Mouse (Mus musculus) gastrocnemius, adult 2 months (tissue): ENCODE measurements around the gene Pdgfc. TPM values are rescaled to one million over a fixed set of nuclear protein-coding genes. Genes with fewer than 3 reads are reported as not detected.
"Not testable (repeated sequence)": the region's sequence is repeated elsewhere in the genome, so short reads cannot be mapped to it uniquely, and the experiment has no call there.

ENCODE experiments used
- DNase-seq: peaks from one replicate; pipeline ENCODE4 v3.0.0; 2022
- H3K27ac ChIP-seq: fragments of 200-600 bp; 2 replicates; pipeline ENCODE4 v1.8.1; 2022; ENCODE audit warnings: mild to moderate bottlenecking
- H3K4me3 ChIP-seq: fragments of 200-600 bp; 2 replicates; pipeline ENCODE4 v1.8.1; 2022; ENCODE audit warnings: mild to moderate bottlenecking, moderate library complexity
- CTCF ChIP-seq: fragments of 200-600 bp; IDR thresholded peaks from 2 replicates; pipeline ENCODE4 v1.8.1; 2022; ENCODE audit warnings: antibody characterized with exemption, mild to moderate bottlenecking, moderate library complexity
- intact Hi-C: fragments of 180-260 bp; cut with DNase I; formaldehyde crosslinking; loops from one replicate; pipeline ENCODE4 v1.15.1; 2025
- total RNA-seq, 2 experiments: library from RNA; stranded (reverse); gene quantifications; 2 replicates each; pipeline ENCODE4 v1.2.3; 2021

Pdgfc gene
- total RNA-seq, 2 experiments from 2014 or later = 1.6 to 3.3 TPM

DNA sequence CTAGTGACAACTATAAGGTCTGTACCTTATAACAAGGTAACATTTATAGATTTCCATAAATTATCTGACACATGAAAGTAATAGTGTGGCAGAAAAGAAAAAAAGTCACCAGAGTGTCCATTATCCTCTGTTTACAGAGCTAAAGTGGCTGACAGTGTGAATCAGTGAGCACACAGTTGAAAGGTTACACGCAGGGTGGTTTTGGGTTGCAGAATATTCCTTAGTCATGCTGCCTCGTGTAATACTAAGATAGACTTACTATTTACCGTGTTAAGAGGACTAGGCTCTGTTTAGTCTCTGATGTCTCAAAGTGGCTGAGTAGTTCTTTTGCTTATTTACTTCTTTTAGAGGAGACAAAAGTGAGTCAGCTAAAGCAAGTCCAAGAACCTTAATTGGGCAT, 100.8 kb downstream of the Pdgfc start:
- Histone ChIP-seq H3K4me3 (no peak overlapping the region), H3K27ac (no peak overlapping the region)
- intact Hi-C loops = no loop called here
- no peak for TF ChIP-seq CTCF
- DNase-seq = no peak

DNA sequence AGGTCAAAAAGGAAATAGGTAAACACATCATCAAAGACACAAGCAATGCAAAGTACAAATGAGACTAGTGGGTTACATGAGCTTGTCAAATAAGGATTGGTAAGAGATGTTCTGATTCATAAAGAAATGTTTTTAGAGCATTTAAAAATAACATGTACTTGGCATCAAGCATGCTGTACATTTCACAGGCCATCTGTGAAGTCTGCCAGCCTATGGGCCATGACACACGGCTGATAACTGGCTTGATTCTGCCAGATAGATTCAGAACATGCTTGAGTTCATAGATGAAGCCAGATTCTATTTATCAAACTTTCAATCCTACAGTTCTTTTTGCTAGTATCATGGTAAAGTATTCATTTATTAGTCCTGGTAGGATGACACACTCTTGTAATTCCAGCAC, 101.8 kb downstream of the Pdgfc start:
- H3K4me3 ChIP-seq, H3K27ac ChIP-seq, DNase-seq, intact Hi-C loops: not testable (repeated sequence)

DNA sequence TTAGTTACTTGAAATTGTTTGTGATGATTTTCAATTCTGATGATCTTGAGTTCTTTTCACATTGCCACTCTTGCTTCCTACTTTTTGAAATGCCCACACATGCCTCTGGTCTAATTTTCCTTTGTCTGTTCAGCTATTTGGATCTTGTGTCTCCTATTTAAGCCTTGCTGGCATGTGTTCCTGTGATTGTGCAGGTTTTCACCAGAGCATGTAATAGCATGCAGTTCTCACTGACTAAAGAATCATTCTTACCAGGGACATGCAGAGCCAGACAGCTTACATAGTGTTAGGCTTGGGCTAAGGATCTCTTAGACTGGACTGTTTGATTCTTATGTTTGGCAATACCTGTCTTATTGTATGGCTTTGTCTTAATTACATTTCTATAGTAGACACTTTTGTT, 107.5 kb downstream of the Pdgfc start:
- no peak for DNase-seq
- no peak overlapping the region for H3K27ac ChIP-seq
- no peak for TF ChIP-seq CTCF
- intact Hi-C loops = no loop called here
- no peak overlapping the region for H3K4me3 ChIP-seq

DNA sequence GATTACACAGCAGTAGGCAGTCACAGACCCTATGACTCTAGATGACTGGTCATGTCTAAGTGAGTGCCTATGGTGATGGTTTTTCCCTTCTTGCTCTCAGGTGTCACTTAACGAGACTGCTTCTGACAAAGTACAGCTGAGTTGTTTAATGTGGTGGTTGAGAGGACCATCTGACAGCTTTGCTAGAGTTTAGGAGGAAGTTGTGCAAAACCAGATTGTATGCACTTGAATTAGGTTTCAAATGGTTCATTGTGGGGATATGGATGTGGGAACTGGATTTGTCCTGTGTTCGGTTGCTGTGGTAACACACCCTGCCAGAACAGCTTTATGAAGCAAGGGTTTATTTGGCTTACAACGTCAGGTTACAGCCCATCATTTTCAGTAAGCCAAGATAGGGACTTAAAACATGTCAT, 112.9 kb downstream of the Pdgfc start:
- H3K4me3 ChIP-seq = no peak overlapping the region
- no peak for TF ChIP-seq CTCF
- intact Hi-C loops = no loop called here
- no peak for DNase-seq
- no peak overlapping the region for H3K27ac ChIP-seq

DNA sequence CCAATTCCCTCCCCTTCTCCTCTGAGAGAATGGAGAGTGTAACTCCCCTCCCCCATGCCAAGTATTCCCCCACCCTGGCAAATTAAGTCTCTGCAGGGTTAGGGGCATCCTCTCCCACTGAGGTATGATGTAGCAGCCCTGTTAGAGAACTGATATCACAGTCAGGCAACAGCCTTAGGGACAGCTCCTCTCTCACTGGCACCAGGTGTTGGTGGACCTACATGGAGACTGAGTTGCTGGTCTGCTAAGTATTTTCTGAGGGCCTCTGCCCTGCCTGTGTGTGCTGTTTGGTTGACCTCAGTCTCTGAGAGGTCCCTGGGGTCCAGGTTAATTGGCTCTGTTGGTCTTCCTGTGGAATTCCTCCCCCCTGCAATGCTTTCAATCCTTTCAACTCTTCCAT, 114.0 kb downstream of the Pdgfc start:
- Histone ChIP-seq H3K4me3 (no peak overlapping the region), H3K27ac (no peak overlapping the region)
- no peak for TF ChIP-seq CTCF
- intact Hi-C loops = no loop called here
- DNase-seq = no peak

DNA sequence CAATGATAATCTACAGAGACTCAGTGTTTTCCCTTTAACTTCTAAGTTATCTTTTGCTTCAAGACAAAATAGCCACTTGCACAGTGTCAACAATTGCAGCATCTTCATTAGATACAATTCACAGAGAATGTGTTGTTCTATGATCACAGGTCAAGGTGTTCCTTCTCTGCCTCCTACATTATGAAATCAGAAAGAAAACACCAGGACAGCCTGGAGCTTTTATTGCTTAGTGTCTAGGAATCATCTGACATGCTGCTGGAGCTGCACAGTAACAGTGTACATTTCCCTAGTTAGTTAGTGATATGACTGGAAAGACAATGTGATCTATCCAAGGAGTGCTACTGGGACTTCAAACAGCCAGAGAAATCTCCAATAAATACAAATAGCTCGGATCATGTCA, 118.2 kb downstream of the Pdgfc start:
- no peak overlapping the region for H3K27ac ChIP-seq
- intact Hi-C loops = no loop called here
- TF ChIP-seq CTCF = no peak
- no peak for DNase-seq
- H3K4me3 ChIP-seq = no peak overlapping the region

DNA sequence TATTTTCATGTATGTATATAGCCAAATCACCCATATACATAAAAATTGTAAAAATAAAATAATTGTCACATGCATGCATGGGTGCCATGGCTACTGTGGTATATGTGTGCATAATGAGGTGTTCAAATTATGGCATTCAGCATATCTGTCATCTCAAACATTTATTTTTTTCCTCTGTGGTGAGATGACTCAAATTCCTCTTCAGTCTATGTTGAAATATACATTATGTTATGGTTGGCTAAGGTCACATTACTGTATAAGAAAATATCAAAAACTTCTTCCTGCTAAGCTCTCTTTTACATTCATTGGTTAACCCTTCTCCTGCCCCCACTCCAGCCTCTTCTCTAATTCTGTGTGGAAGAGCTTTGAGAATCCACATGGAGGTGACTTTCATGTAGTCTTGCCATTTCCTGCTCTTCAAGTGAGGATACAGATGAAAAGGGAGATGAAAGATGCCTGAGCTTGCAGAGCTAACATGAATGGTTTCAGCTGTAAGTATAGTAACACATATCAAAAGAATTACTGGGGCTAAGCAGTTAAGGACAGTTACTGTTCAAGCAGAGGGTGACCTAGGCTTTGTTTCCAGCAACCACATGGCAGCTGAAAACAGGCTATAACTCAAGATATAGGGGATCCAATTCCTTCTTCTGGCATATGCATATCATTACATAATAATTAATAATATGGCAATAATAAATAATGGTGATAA, 124.4 kb downstream of the Pdgfc start:
- no peak for DNase-seq
- intact Hi-C loops = no loop called here
- TF ChIP-seq CTCF = no peak
- H3K4me3 ChIP-seq = no peak overlapping the region
- no peak overlapping the region for H3K27ac ChIP-seq

DNA sequence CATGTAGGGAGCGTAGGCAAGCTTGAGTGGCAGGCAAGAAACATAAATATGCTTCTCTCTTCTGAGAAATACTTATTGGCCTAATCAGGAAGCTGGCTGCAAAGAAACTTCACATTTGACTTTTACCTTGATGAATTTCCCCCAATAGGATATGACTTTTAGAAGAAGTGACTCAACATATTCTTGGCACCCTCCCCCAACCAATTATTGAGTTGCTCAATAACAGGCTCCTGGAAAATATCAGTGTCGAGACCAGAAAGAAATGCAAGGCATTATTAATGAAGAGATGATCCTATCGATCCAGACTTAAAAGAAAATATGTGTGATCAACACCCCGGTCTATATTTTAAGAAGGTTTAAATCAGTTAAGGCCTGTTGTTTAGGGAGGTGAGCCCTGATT, 125.9 kb downstream of the Pdgfc start:
- no peak for TF ChIP-seq CTCF
- Histone ChIP-seq H3K4me3 (no peak overlapping the region), H3K27ac (no peak overlapping the region)
- intact Hi-C loops = no loop called here
- no peak for DNase-seq

DNA sequence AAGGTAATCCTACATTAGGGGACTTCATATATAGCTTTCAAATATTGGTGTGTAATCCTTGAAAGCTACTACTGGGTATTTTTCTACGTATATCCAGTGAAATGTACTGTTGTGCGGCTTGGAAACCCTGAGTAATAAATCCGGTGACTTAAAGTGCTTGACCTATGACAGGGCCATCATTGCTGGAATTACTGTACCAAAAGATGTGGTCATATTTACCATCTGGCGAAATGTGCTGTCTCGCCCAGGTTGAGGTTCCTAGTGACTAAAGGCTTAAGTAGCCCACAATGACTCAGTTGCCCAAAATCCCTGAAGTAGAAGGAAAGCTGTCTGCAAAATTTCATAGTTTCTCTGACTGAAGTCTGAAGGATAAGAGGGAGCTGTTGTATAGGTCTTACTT, 127.9 kb downstream of the Pdgfc start:
- H3K27ac ChIP-seq = no peak overlapping the region
- intact Hi-C loops = no loop called here
- no peak overlapping the region for H3K4me3 ChIP-seq
- no peak for TF ChIP-seq CTCF
- DNase-seq = no peak

DNA sequence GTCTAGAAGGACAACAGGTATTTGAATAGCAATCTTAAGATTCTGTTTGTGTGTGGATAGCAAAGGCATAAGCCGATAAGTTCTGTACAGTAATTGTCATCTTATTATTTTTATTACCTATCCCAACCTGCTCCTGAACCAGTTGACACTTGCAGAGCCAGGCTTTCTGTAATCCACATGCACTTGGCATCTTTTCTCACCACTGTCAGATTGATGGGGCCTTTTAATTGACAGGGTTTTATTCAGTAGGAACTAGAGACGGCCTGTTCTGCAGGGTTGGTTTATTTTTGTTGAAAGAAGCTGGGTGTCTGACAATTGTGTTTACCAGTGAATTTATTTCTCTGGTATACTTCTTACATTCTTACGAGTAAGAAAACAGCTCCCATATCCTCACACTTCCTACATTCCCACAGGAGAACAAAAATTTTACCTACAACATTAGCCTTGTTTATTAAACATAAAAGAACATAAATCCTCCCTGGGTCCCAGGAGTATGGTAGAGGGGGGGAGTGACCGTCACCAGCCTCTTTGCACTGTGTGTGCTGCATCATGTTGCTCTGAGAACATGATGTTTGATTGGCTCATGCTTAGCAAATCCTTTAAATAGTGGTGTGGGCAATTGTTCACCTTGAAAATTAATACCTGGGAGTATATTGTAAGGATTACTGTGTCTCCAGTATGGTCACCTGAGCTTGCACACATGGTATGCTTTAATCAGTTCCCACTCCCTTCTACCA, 134.0 kb downstream of the Pdgfc start:
- no peak overlapping the region for H3K4me3 ChIP-seq
- intact Hi-C loops = no loop called here
- no peak for TF ChIP-seq CTCF
- no peak overlapping the region for H3K27ac ChIP-seq
- DNase-seq = no peak

DNA sequence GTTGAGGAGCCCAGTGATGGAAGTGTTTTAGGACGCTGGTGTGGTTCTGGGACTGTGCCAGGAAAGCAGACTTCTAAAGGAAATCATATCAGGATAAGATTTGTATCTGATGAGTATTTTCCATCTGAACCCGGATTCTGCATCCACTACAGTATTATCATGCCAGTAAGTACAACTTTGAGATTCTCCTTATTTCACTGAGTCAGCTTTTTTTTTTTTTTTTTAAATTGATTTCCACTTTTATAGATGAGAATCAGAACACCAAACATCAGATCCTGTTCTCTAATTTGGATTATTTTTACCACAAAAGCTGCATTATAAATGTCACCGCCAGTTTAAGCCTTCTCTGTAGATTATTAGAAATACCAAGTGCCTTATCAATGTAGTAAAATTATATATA, 138.6 kb downstream of the Pdgfc start:
- intact Hi-C loops = no loop called here
- TF ChIP-seq CTCF = no peak
- Histone ChIP-seq H3K4me3 (no peak overlapping the region), H3K27ac (no peak overlapping the region)
- no peak for DNase-seq

DNA sequence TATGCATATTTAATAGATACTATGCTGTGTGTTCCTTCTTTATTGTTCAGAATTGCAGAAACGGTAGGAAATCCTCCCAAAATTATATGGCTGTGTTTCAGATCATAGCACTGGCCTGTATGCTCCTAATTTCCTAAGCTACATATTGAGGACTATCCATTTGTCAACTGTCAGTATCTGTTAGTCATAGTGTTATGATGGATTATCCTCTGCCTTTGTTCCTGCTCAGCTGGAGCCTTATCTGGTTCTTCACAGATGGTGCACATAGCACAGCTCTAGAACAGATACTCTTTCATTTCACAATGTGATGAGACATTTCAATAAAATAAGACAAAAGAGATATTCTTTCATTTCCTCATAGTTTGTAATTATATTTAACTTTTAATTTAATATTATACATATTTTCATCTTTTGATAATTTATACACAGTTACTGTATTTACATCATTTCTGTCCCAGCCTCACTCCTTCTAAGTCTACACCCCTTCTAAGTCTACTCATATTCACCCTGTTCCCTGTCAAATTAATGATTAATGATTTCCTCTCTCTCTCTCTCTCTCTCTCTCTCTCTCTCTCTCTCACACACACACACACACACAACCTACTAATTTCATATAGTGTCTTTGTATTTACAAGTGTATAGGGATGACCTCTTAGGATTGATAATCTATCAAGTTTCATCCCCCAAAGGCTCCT, 145.2 kb downstream of the Pdgfc start:
- TF ChIP-seq CTCF = no peak
- intact Hi-C loops = no loop called here

DNA sequence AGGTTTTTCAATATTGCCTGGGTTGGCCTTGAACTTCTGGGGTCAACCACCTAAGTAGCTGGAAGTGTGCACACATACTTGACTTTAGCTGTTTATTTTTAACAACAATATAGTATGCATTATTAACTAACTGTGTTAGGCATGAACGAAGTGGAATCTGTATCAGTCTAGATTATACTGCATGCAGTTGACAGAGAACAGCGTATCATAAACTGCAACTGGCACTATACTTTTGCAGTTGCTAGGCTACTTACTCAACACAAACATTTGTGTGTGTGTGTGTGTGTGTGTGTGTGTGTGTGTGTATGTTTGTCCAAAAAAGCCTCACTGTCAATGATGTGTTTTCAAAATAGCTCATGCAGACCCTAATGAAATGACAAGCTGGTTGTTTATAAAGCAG, 160.7 kb downstream of the Pdgfc start:
- no peak for DNase-seq
- H3K27ac ChIP-seq = no peak overlapping the region
- intact Hi-C loops = no loop called here
- no peak overlapping the region for H3K4me3 ChIP-seq
- TF ChIP-seq CTCF = no peak

More for the DNA sequence above, 145.2 kb downstream of the Pdgfc start:
- Histone ChIP-seq H3K4me3 (no peak overlapping the region), H3K27ac (no peak overlapping the region)
- no peak for DNase-seq
